Mouse (Mus musculus) heart, adult 8-10 months (tissue): ENCODE data around the gene Apeh. TPM values are rescaled to one million over a fixed set of nuclear protein-coding genes. Genes with fewer than 3 reads are reported as not detected.
A peak's percentile ranks its signal among the peaks of the same experiment; 100 is the strongest.

Experiments
- DNase-seq: peaks from one replicate; pipeline ENCODE4 v3.0.0; 2022; ENCODE audit warnings: low spot score
- total RNA-seq, 4 experiments: library from RNA; stranded (reverse); gene quantifications; 2 replicates each; pipeline ENCODE4 v1.2.4; 2022

Apeh gene
- total RNA-seq, 4 experiments from 2014 or later, result 38.5 to 49.0 (median 44.9) TPM

DNA sequence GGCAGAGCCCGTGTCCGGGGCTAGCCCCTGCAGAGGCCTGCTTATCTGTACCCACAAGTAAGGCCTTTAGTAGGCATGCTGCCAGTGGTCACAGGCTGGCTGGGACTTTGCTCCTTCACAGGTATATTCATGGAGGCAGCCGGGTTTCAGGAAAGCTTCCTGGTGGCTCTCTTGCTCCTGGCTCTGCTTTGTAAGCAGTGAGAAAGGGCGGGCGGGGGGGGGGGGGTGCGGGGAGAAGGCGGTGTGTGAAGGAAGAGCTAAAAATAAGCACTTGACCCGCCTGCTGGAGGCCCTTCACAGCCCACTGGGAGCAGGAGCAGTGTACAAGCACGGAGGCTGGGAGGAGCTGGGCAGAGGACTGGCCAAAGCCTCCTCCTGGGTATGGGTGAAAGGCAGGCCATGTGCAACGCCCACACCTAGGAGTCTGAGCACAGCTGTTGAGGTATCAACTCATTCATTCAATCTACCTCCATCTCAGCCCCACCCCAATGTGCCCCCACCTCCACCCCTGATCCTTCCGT, 25.5 kb upstream of the Apeh start:
- DNase-seq, result no peak

DNA sequence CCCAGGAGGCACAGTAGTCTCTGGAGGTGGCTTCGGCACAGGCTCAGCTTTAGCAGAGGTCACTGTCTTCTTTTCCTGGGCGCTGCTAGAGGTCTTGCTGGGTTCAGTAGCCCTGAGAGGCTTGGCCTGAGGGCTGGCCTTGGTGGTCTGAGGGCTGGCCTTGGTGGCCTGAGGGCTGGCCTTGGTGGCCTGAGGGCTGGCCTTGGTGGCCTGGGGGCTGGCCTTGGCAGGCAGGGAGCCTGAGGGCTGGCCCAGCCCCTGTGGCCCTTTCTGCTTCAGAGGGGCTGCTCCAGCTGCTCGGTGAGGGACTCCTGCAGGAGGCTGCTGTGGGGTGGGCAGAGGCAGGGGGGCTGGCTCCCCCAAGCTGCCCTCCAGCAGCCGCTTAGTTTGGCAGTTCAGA, 22.7 kb upstream of the Apeh start:
- DNase-seq, result no peak

DNA sequence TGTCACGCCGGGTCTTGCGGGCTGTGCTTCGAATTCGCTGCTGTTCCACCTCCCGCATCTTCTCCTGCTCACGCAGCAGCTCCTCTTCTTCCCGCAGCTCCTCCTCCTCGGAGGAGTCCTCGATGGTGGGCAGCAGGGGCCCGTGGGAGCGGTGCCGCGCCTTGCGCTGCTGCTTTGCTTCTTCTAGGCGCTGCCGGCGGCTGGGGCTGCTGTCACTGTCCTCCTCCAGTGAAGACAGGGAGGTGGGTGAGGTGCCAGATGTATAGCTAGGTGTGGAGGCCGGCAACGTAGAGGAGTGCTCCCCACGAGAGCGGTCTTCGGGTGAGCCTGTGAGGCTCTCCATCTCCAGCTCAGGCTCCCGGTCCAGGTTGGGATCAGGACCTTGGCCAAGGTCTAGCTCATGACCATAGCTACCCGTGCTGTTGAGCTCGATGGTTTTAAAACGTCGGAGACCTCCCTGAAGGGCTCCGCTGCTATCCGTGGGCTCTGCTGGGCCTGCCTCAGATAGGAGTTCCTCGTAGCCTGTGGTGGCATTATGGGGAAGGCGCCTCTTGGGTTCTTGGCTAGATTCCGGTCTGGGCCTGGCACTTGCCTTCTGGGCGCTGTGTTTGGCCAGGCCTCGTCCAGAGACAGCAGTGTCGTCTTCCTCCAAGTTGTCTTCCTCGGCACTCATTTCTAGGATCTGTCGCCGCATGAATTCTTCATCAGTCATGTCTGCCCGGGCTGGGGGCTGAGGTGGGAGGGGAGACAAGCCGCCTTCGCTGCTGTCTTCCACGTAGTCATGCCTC, 21.1 kb upstream of the Apeh start:
- no peak for DNase-seq

DNA sequence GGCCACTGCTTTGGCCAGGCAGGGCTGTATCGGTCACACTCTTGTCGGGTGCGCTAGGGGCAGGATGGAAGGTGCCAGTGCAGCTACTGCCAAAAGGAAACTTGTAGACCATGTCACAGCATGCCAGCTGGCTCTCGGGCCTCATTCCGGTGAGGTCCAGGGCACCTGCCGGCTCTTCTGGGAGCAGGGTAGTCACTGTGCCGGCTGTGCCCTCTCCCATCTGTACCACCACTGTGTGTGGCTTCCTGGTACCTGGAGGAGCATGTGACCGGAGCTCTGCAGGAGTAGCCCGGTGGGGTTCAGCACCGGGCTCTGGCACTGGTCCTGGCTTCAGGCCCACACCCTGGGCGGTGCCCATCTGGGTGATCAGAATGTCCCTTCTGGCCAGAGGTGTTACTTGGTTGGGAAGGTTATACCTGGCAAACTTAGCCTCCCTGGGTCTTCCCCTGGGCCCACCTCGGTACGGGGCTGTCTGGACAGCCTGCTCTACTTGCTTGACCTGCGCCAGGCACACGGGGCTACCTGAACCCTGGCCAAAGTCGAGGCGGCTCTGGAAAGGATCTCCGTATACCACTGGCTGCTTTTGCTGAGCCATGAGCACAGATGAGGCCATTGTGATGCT, 18.4 kb upstream of the Apeh start:
- DNase-seq, result peak; percentile 19

DNA sequence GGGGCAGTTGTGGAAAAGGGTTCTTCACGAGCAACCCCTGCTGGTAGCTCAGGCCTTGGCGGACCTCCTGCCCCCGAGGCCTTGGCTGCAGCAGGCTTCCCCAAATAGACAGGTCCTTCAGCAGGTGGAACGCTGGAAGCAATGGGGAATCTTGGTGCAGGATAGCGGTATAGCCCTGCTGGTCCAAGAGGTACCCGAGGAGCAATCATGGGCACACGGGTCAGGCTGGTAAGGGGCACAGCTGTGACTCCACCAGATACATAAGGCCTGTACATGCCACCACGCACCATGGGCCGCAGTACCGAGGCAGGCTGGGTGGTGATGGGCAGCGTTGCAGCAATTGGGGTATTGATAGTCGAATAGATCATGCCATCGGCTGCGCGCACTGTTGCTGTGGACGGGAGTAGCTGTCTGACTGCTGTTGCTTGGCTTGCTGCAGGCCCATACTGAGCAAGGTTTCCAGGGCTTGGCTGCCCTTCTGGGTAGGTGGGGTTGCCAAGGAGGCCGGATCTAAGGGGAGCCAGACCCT, 17.3 kb upstream of the Apeh start:
- DNase-seq, result no peak

DNA sequence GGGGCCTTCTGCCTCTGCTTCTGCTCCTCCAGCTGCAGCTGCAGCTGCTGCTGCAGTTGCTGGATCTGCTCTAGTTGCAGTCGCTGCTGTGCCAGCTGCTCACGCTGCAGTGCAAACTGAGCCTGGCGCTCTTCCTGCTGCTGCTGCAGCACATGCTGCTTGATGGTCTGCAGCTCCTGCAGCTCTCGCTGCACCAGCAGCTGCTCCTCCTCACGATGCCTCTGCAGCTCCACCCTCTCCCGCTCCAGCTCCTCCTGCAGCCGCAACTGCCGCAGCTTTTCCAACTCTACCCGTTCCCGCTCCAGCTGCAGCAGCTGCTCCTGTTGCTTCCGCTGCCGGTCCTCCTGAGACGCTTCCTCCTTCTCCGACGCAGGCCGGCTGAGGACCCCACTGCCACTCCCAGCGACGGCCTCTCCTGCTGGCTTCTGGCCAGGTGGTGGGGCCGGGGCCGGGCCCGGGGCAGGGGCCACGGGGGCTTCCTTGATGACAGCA, 16.7 kb upstream of the Apeh start:
- DNase-seq, result no peak

DNA sequence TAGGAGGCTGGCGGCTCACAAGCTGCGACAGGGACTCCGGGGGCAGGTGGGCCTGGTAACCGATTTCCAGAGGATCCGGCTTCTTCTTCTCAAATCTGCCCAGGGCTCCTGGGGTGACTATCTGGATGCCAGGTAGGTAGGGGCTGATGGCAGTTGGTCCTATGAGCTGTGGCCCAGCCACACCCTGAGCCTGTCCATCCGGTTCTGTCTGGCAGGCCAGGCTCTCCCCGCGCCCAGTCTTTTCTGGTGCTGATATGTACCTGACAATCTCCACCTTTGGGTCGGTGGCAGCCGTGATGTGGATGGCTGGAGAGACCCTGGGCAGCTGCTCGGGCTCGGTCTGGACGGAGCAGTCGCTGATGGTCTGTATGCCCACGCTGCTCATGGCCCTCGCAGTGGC, 15.8 kb upstream of the Apeh start:
- no peak for DNase-seq

DNA sequence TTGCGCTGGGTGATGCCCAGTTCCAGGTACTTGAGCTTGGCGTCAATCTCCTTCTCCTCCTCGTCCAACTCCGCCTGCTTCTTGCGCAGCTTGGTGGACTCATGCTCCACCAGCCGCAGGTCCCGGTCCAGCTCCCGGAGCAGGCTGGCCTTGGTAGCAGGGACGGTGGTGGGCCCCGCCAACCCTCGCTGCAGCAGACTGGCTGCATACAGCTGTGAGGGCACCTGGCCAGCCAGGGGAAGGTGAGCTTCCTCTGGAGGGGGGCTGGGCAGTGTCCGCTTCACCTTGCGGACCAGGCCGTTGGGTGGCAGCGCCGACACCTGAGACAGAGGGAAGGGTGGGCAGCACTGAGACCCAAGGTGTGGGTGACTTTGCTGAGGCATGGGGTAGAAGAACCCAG, 13.5 kb upstream of the Apeh start:
- no peak for DNase-seq

DNA sequence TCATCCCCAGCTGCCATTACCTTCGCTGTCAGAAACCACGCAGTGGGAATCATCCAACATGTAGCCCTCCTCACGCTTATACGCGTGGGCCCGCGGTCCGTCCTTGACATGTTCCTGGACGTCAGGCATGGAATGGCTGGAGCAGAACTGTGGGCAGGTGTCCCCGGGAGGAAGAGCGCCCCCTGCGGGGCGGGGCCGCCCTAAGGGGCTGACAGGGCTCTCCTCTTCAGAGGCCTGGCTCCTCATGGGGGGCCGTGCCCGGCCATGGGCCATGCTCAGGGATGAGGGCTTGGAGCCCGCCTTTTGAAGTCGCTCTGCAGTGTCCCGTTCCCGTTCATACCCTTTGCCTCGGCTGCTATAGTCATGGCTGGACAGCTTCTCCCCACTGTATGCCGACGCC, 11.7 kb upstream of the Apeh start:
- DNase-seq, result no peak

DNA sequence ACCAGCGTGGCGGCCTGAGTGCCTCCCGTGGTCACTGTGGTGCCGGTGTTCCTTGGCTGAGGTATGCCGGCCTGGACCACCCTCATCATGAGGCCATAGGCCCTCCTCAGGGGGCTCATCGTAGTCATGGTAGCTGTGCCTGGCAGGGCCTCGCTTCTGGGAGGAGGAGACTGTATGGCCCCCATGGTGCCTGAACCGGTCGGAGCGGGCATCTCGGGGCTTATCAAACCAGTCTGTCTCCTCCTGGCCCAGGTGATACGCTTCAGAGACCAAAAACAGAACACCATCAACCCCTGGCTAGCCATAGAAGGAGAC, 11.1 kb upstream of the Apeh start:
- DNase-seq, result no peak

DNA sequence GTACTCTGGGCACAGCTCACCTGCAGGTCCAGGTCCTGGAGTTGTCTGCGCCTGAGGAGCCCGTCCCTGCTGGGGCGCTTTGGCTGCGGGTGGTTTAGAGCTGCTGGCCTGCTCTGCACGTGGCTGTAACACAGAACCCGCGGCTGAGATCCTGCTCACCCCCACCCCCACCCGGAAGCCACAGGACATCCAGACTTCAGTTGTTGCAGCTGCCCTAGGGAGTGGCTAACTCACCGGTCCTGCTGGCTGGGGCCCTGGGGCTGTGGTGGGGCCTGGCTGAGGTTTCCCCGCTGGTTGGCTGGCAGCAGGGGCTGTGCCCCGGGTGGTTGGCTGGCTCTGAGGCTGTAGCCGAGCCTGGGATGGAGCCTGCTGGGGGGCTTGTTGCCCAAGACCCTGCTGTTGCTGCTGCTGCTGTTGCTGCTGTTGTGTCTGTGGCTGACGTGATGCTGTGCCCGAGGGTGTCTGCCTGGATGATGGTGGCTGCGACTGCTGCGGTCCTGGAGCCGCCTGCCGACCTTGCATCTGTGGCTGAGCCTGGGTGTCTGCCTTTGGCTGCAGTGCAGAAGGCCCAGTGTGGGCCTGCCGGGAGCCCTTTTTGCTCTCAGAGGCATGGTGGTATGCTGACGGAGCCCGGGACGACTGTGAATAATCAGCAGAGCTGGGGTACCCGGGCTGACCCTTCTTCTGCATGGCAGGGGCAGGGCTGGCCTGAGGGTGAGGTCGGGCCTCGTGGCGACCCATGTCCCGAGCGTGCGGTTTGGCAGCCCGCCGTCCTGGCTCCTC, 10.6 kb upstream of the Apeh start:
- DNase-seq, result no peak

DNA sequence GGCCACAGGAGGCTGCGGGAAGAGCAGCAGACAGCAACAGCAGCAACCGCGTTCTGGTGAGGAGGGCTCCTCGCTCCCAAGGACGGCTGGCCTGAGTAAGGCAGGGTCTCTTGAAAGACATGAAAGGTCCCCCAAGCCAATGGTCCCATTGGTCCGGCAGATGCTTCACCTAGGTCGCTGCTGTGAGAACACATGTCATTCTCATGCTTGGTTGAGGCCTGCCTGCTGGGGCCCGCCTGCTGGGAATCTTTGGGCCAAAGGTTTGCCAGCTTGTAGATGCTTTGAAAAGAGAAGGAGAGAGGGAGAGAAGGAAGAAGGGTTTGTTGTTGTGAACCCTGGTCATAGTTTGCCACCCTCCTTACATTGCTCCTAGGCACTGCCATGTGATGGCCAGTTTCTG, 5.2 kb upstream of the Apeh start:
- no peak for DNase-seq

DNA sequence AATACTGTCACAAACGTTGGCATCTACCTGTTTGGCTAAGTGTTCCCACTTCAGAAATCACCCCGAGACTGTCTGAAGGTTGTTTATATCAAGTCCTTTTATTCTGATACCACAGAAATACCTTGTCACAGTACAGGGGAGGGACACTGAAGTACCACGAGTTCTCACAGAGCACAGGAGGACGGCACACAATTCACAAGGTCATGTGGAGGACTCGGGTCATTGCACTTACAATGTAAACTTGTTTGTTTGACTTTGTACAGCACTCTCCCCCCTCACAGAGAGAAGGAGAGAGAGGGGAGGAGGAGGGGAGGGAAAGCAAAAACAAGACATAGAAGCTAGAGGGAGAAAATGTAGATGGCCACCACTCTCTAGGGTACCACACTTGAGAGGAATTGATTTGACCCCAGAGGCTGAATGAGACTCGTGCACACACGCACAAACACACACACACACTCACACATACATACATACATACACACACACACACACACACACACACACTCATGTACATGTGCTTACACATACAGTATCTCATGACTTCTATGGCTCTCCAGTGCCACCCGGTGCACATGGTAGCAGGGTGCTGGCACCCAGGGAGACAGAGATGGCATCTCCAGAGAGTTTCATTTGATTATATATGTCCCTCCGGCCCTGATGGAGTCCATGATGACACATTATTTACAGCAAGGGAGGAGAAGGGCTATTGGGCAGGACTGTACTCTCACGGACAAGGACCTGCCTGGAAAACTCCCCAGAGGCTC, 1.7 kb upstream of the Apeh start:
- DNase-seq, result no peak

DNA sequence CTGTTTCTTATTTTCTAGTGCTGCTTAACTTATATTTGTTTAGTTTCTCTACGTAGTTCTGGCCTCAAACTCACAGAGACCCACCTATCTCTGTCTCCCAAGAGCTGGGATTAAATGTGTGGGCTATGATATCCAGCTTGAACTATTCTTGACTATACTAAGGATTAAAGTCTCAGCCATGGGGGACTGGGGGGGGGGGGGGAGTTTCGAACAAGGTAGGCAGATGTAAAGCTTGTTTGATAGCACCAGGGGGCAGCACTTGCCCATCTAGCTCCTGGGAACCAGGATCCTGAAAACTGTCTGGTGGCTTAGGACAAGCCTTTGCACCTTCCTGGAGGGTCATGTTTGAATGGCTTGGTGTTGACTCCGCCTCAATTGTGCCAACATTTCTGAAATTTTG, 1.1 kb upstream of the Apeh start:
- peak; percentile 60 for DNase-seq

DNA sequence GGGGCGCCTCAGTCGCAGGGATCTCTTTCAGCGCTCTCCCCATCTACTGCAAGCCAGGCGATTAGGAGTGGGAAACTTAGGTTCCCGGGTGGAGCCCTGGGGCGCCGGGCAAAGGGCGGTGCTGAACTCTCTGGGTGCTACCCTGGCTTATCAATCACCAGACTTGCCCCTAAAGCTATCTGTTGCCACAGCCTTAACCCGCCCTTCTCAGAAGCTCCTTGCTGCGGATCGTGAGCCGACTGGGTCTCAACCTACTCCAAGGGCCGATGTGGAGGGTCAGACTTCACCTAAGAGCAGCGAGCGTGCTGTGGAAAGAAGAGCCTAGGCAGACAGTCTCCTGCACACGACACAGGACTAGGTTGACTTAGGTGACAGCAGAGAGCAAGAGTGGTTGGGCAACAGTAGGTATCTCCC, 599 bp upstream of the Apeh start:
- DNase-seq, result peak; percentile 29

DNA sequence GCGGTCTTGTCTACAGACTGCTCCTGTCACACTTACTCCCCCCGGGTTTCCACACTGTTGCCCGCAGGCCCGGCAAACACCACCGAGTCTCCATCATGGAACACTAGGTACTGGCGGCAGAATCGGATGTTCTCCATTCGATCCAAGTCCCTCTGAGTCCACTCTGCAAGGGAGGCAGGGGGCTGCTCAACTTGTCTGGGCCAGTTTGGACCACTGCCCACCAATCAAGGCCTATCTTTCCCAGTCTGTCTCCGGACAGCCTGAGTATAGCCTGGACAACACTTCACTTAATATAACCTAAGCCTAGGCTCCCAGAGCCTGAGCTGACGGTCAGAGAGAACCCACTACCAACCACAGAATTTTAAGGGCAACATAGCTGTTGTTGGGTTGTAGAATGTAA, 820 bp downstream of the Apeh start:
- no peak for DNase-seq

DNA sequence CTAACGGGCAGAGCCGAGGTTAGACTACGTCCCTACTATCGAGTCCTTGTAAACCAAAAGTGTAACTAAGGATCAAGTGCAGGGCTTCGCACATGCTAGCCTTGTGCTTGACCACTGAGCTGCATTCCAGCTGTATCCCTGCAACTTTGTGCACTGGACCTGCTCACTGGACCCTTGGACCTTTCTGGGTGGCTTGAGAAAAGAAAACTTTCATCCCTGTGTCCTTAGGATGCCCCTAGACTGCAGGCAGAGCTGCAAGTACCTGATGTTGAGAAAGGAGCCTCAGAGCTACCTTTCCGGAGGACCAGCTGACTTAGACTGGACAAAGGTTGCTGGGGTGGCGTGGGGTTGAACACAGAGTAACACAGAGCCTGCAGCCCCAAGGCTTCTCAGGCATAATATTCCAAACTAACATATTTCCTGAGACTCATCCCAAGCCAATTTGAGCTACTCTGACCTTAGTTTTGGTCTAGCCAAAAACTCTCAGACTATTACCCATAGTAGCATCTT, 3.7 kb downstream of the Apeh start:
- no peak for DNase-seq

DNA sequence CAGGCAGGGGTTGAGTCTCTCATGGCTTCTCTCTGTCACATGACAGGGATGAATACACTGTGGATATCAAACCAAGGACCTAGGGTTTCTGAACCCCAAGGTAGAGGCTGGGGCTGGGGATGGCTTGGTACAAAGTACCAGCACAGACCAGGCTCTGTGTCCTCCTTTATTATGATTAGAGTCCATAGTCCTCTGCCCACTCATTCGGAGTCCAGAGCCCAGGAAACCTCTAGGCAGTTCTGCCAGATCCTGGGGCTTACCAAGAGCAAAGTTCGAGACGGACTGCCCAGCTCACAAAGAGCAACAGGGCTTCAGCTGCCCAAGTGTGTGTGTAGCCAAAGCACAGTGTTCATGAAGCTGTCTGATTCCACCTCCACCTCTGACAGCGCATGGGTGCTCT, 9.1 kb downstream of the Apeh start:
- DNase-seq, result no peak

DNA sequence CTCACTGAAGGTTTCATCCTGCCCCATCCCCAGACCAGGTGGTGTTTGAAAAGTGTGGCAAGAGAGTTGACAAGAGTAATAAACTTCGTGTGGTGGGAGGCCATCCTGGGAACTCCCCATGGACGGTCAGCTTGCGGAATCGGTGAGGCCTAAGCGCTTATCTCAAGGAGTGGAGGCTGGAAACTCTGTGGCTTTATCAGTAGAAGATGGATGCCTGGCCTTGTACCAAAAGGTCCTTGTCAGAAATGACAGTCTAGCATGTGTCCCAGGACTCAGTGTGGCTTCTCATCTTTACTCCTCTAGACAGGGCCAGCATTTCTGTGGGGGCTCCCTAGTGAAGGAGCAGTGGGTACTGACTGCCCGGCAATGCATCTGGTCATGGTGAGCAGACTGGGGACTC, 10.8 kb downstream of the Apeh start:
- no peak for DNase-seq

DNA sequence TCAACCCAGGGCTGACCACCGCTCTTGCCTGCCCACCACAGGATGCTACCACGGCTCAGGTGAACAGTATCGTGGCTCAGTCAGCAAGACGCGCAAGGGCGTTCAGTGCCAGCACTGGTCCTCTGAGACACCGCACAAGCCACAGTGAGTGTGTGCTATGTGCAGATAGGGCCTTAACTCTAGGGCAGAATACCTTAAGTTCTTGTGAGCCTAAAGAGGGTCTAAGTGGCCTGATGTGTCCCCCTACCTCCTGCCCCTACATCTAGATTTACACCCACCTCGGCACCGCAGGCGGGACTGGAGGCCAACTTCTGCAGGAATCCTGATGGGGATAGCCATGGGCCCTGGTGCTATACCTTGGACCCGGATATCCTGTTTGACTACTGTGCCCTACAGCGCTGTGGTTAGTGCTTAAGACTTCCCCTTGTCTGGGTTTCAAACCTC, 11.4 kb downstream of the Apeh start, which contains the start of gene Rnf123:
Rnf123 (minus strand) TSS at position 359 of the 444 bp plus-strand sequence.
- no peak for DNase-seq

DNA sequence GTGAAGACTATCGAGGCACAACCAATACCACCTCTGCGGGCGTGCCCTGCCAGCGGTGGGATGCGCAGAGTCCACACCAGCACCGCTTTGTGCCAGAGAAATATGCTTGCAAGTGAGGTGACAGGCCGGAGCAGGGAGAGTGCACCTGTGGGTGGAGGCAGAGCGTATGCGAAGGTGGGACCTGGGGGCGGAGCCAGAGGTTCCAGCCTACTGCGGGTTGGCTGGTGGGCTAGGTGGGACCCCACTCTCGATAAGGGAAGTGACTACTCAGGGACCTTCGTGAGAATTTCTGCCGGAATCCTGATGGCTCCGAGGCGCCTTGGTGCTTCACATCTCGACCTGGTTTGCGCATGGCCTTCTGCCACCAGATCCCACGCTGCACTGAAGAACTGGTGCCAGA, 11.9 kb downstream of the Apeh start:
- no peak for DNase-seq
